In the genomic region with DNA sequence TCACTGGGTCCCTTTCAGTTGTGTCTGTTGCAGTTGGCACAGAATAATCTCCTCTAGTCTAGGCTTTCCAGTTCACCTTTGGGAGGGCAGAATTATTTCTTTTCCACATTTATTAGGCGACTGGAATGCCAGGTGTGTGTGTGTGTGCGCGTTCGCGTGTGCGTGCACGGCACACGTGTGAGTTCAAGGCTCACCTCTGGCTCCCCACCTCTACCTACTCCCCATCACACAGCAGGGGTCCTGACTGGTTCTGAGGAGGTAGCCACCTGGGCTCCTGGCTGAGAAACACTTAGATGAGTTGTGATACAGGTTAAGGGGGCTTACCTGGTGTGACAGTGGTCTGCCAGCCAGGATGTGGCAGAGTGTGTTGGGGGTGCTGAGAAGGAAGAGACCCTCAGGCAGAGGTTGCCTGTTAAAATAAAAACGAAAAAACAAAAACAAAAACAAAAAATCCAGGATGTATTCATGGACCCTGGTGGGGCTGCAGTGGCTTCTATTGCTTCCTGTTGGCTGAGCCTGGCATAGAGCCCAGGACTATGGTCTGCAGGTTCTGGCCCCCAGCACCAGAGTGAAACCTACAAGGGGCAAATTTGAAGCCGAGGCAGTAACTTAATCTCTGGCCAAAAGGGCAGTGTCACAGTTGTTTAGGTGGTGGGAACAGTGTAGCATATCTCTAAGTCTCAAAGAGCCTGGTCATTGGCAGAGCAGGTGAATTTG, we compare ENCODE assay signal across 10 mouse cellular contexts. TPM values are rescaled to one million over a fixed set of nuclear protein-coding genes. Genes with fewer than 3 reads are reported as not detected.
DNase-seq lines count a peak whose midpoint lies in the region; ATAC-seq and TF ChIP-seq lines count a peak whose summit lies in the region.
"Had no signal": no experiment of that assay in that cellular context is flagged by ENCODE, and none has a peak within 500 bp of the region (broad histone marks: within the 10 kb centered on the region; RNA-seq: fewer than 3 reads in every experiment).

No protein-coding gene starts in this region.

- H3K9ac ChIP-seq in intestine, embryonic 15.5 days = no peak overlapping the region
- no peak overlapping the region for H3K9ac ChIP-seq in intestine, postnatal 0 days (ENCODE audit: low read depth, low read length)
- H3K9ac ChIP-seq in forebrain, embryonic 13.5 days = no peak overlapping the region

- no peak; the same call in 1 of the 2 replicates for ATAC-seq in intestine, embryonic 15.5 days
- no peak for ATAC-seq in intestine, postnatal 0 days
- no peak for ATAC-seq in forebrain, embryonic 13.5 days
- ATAC-seq in megakaryocyte progenitor cell, adult 5-6 weeks (replicated peaks; ENCODE audit: poor library complexity) = no peak

- H3K27me3 ChIP-seq in intestine, embryonic 15.5 days (replicated peaks) = peaks cover 28% of the 10 kb centered on the region
- peaks cover 29% of the 10 kb centered on the region for H3K27me3 ChIP-seq in intestine, postnatal 0 days (replicated peaks; ENCODE audit: control insufficient read depth, insufficient read depth, low read length)
- H3K27me3 ChIP-seq in forebrain, embryonic 13.5 days = peaks cover 43% of the 10 kb centered on the region
- peaks cover 53% of the 10 kb centered on the region for H3K27me3 ChIP-seq in midbrain, embryonic 10.5 days (ENCODE audit: low read depth, poor library complexity, severe bottlenecking)
- H3K27me3 ChIP-seq: megakaryocyte, embryonic 14.5 days had no signal

- peak; percentile 76 for DNase-seq in cerebellum, adult 9-10 months
- DNase-seq in midbrain, embryonic 10.5 days (ENCODE audit: low spot score) = no peak
- no peak for DNase-seq in adrenal gland, adult 18-20 months (ENCODE audit: low spot score in 2 of 2)
- DNase-seq in thymus, postnatal 4 days = no peak

- peak overlapping the region; percentile 95; the same call in 1 of the 2 replicates for H3K4me2 ChIP-seq in intestine, embryonic 15.5 days (replicated peaks)
- no peak overlapping the region; the same call in 1 of the 2 replicates for H3K4me2 ChIP-seq in intestine, postnatal 0 days (replicated peaks; ENCODE audit: low read depth)
- peak overlapping the region; percentile 98 for H3K4me2 ChIP-seq in forebrain, embryonic 13.5 days

- TF ChIP-seq CTCF in intestine, postnatal 0 days (IDR thresholded peaks at IDR 0.05; ENCODE audit: low read depth) = no peak

- H3K4me3 ChIP-seq in intestine, embryonic 15.5 days (replicated peaks) = peak overlapping the region; percentile 59; the same call in 1 of the 2 replicates
- H3K4me3 ChIP-seq in intestine, postnatal 0 days (ENCODE audit: low read depth, low read length) = no peak overlapping the region
- H3K4me3 ChIP-seq in forebrain, embryonic 13.5 days = no peak overlapping the region
- H3K4me3 ChIP-seq in midbrain, embryonic 10.5 days = peak overlapping the region; percentile 69; the same call in 1 of the 2 replicates
- H3K4me3 ChIP-seq: megakaryocyte, embryonic 14.5 days had no signal

- H3K9me3 ChIP-seq in intestine, embryonic 15.5 days = no peaks in the 10 kb centered on the region
- H3K9me3 ChIP-seq in intestine, postnatal 0 days (ENCODE audit: control insufficient read depth) = no peaks in the 10 kb centered on the region
- H3K9me3 ChIP-seq in forebrain, embryonic 13.5 days (replicated peaks) = no peaks in the 10 kb centered on the region
- no peaks in the 10 kb centered on the region for H3K9me3 ChIP-seq in midbrain, embryonic 10.5 days (replicated peaks)
- H3K9me3 ChIP-seq: megakaryocyte, embryonic 14.5 days had no signal

- no peaks in the 10 kb centered on the region for H3K36me3 ChIP-seq in intestine, embryonic 15.5 days
- no peaks in the 10 kb centered on the region for H3K36me3 ChIP-seq in intestine, postnatal 0 days (ENCODE audit: control insufficient read depth, insufficient read depth)
- no peaks in the 10 kb centered on the region for H3K36me3 ChIP-seq in forebrain, embryonic 13.5 days (ENCODE audit: poor library complexity, severe bottlenecking)
- H3K36me3 ChIP-seq in midbrain, embryonic 10.5 days = peaks cover 5% of the 10 kb centered on the region; the same call in 1 of the 2 replicates

- WGBS in intestine, embryonic 15.5 days = 85% methylated on average over 10 of the region's 10 CpGs
- WGBS in intestine, postnatal 0 days = 85% methylated on average over 10 of the region's 10 CpGs
- WGBS in forebrain, embryonic 13.5 days = 87% methylated on average over 10 of the region's 10 CpGs
- WGBS in midbrain, embryonic 10.5 days = 88% methylated on average over 10 of the region's 10 CpGs

- H3K4me1 ChIP-seq in intestine, embryonic 15.5 days (replicated peaks) = 0 out of 2 replicates have a peak, but pooled peaks cover 8% of the 10 kb centered on the region
- no peaks in the 10 kb centered on the region for H3K4me1 ChIP-seq in intestine, postnatal 0 days (replicated peaks; ENCODE audit: control insufficient read depth, insufficient read depth, low read length)
- peaks cover 11% of the 10 kb centered on the region for H3K4me1 ChIP-seq in forebrain, embryonic 13.5 days
- H3K4me1 ChIP-seq in midbrain, embryonic 10.5 days = peaks cover 13% of the 10 kb centered on the region

- no peak overlapping the region for H3K27ac ChIP-seq in intestine, embryonic 15.5 days
- no peak overlapping the region for H3K27ac ChIP-seq in intestine, postnatal 0 days (ENCODE audit: low read depth, low read length)
- H3K27ac ChIP-seq in forebrain, embryonic 13.5 days = no peak overlapping the region
- no peak overlapping the region for H3K27ac ChIP-seq in midbrain, embryonic 10.5 days (replicated peaks)

RNA-seq across cellular contexts. Expression of gene Shank3, which starts 23.3 kb away (rescaled TPM):
- polyA plus RNA-seq in intestine, embryonic 15.5 days (2015; fragmentation: Nextera tagmentation; extraction: Ambion mirVana) = 1.2 and 1.3 TPM in 2 replicates
- 0.51 and 0.73 TPM in 2 replicates for polyA plus RNA-seq in intestine, postnatal 0 days (2015; fragmentation: Nextera tagmentation; extraction: Ambion mirVana)
- polyA plus RNA-seq in forebrain, embryonic 13.5 days (2015; fragmentation: Nextera tagmentation; extraction: Ambion mirVana) = 7.1 and 9.5 TPM in 2 replicates
- 2.1 and 2.6 TPM in 2 replicates for polyA plus RNA-seq in midbrain, embryonic 10.5 days (2016; fragmentation: Nextera tagmentation; extraction: Ambion mirVana)
- 10 to 100 TPM; 28.8 to 32.5 TPM for total RNA-seq in adrenal gland, adult 18-20 months (2021)
- total RNA-seq in megakaryocyte progenitor cell, adult 5-6 weeks (2015) = 1.8 and 4.2 TPM in 2 replicates
- total RNA-seq in megakaryocyte progenitor cell, adult 5-6 weeks (2017) = 1.3 and 3.1 TPM in 2 replicates

RNA-seq across cellular contexts. Expression of gene Acr, which starts 45.4 kb away (rescaled TPM):
- polyA plus RNA-seq in intestine, embryonic 15.5 days (2015; fragmentation: Nextera tagmentation; extraction: Ambion mirVana) = not detected in 2 replicates
- polyA plus RNA-seq in intestine, postnatal 0 days (2015; fragmentation: Nextera tagmentation; extraction: Ambion mirVana) = 0.10 and 0.14 TPM in 2 replicates
- polyA plus RNA-seq in forebrain, embryonic 13.5 days (2015; fragmentation: Nextera tagmentation; extraction: Ambion mirVana) = 1.2 and 1.8 TPM in 2 replicates
- polyA plus RNA-seq in midbrain, embryonic 10.5 days (2016; fragmentation: Nextera tagmentation; extraction: Ambion mirVana) = 0.10 and 0.47 TPM in 2 replicates
- not detected for total RNA-seq in adrenal gland, adult 18-20 months (2021)
- not detected in 2 replicates for total RNA-seq in megakaryocyte progenitor cell, adult 5-6 weeks (2015)
- total RNA-seq in megakaryocyte progenitor cell, adult 5-6 weeks (2017) = not detected in 2 replicates
- total RNA-seq: ES-E14 had no signal

RNA-seq across cellular contexts. Expression of gene Arsa, which starts 45.5 kb away (rescaled TPM):
- 22.5 and 26.0 TPM in 2 replicates for polyA plus RNA-seq in intestine, embryonic 15.5 days (2015; fragmentation: Nextera tagmentation; extraction: Ambion mirVana)
- 32.0 and 36.2 TPM in 2 replicates for polyA plus RNA-seq in intestine, postnatal 0 days (2015; fragmentation: Nextera tagmentation; extraction: Ambion mirVana)
- polyA plus RNA-seq in forebrain, embryonic 13.5 days (2015; fragmentation: Nextera tagmentation; extraction: Ambion mirVana) = 12.7 and 13.7 TPM in 2 replicates
- 13.5 and 14.0 TPM in 2 replicates for polyA plus RNA-seq in midbrain, embryonic 10.5 days (2016; fragmentation: Nextera tagmentation; extraction: Ambion mirVana)
- 10 to 100 TPM; 18.2 to 26.5 TPM for total RNA-seq in adrenal gland, adult 18-20 months (2021)
- 7.1 and 7.3 TPM in 2 replicates for total RNA-seq in megakaryocyte progenitor cell, adult 5-6 weeks (2015)
- 8.8 and 13.9 TPM in 2 replicates for total RNA-seq in megakaryocyte progenitor cell, adult 5-6 weeks (2017)

Comparison
In these comparisons a context has a peak if more than half of its experiments do, and no peak if none do; other contexts are left out.
1. H3K4me3 ChIP-seq: peak in intestine, embryonic 15.5 days (single experiment) and midbrain, embryonic 10.5 days (single experiment); none in intestine, postnatal 0 days (single experiment) and forebrain, embryonic 13.5 days (single experiment).